Mouse (Mus musculus) ES-CJ7 (cell line): Measurements from ENCODE around the gene Arhgap33.

Experiments used
- DNase-seq: peaks from one replicate; pipeline ENCODE4 v3.0.0; 2011; ENCODE audit warnings: low read depth, low spot score

Arhgap33 gene

GRCm38 (mm10) chr7:30534633-30535577 is at the start of gene Arhgap33:
TSS of gene Arhgap33 (minus strand) at chr7:30535060.
- DNase-seq, result peak; percentile 95

- DNase-seq, result no peak
Measured at GRCm38 (mm10) chr7:30584339-30584738, 49.5 kb upstream of the Arhgap33 start.

GRCm38 (mm10) chr7:30581547-30581946 is 46.7 kb upstream of the Arhgap33 start:
- DNase-seq, result no peak

- no peak for DNase-seq
Measured at GRCm38 (mm10) chr7:30579950-30580349, 45.1 kb upstream of the Arhgap33 start.

- DNase-seq, result no peak
Measured at GRCm38 (mm10) chr7:30572969-30573368, 38.1 kb upstream of the Arhgap33 start.

DNA sequence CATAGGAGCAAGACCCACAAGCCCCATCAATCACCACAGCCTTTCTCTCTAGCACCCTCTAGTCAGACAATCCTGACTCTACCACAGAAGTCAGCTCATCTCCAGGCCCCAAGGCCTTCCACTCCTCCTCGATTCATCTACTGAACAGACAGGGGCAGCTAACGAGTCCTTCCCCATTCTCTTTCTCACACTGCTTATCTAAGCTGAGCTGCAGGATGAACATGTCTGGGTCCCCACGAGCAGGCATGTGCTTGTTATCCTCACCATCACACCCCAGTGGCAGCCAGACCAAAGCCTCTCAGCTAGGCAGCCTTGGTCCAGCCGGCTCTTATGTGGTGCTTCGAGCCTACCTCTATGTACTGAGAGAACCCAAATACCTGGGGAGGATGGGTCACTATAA is 37.5 kb upstream of the Arhgap33 start:
- no peak for DNase-seq

DNA sequence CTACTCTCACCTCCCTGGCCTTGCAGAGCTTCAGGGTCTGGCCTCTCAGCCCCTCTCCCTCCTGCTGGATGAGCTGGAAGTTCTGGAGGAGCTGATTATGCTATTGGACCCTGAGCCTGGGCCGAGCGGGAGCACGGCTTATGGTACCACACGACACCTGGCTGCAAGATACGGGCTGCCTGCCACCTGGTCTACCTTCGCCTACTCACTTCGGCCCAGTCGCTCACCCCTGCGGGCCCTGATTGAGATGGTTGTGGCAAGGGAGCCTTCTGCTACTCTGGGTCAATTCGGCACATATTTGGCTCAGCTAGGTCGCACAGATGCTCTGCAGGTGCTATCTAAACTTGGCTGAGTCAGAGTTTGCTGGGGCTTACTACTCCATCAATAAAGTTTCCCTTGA is 32.7 kb upstream of the Arhgap33 start:
- no peak for DNase-seq

DNA sequence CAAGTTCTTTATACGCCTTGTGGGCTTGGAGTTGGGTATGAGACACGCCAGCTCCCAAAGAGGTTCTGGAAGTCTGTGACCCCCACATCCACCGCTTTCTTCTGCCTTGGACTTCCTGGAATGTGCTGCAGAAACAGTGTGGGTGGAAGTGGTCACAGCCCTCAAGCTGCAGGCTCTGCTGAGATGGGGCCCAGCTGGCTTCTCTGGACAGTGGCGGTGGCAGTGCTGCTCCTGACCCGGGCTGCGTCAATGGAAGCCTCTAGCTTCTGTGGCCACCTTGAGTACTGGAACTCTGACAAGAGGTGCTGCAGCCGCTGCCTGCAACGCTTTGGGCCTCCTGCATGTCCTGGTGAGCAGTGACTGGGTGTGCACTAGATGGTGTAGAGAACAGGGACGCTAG is 31.2 kb upstream of the Arhgap33 start:
- DNase-seq, result no peak

DNA sequence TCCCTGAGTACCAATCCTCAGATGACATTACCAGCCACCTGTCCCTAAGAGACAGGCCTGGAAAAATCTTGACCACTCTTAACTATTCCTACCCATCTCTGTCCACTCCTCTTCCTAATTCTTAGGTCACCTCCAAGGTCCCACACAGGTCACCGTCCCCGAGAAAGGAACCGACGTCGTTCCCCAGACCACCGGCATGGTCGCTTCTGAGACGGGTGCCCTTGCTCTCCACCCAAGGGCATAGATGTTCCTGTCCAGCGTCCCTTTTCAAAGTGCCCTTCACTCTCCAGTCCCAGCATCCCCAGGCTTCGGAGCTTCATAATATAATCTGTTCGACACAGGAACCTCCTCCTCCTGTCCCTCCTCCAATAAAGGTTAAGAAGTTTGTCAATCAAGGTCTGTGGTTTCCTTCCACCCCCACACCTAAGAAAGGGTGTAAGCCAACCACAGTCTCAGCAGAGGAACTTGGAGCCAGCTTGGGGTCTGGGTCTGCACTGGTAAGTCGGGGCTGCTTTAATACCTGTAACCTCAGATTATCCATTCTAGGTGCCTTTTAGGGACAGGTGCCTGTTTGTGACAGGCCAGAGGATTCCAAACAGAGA is 30.2 kb upstream of the Arhgap33 start, which contains the start of gene Igflr1:
Igflr1 (plus strand) TSS at position 458 of the 602 bp plus-strand sequence.
- no peak for DNase-seq

- DNase-seq, result no peak
Measured at GRCm38 (mm10) chr7:30563906-30564280, 29.0 kb upstream of the Arhgap33 start.

GRCm38 (mm10) chr7:30563117-30563905 is 28.5 kb upstream of the Arhgap33 start, which contains the start of the genes U2af1l4, Gm49396 and Psenen:
TSS of gene U2af1l4 (plus strand) at chr7:30563301.
TSS of gene Gm49396 (plus strand) at chr7:30563344.
TSS of gene Psenen (minus strand) at chr7:30563627.
- peak; percentile 99 for DNase-seq

DNA sequence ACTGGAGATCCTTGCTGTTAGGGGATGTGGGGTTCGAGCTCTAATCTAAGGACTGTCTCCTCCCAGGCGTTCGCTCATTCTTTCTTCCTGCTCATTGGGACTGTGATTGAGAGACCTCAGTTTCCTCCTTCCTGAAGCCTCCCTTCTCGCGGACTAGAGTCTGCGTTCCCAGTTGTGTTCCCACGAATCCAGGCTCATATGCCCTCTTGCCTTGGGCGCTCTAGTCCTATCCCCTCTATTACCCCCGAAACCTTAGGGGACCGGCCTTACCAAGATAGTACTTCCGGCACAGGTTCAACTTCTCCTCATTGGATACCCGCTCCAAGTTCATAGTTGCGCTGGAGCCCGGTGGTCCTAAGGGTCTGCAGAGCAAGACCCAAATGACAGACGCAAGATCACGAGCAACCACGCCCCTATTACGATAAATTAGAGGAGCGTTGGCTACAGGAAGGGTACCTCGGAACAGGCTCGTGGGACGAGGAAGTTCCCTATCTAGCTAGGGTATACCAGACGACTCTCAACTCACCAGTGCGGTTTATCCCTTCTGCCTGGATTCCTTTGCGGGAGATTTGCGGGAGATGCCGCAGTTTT is 27.8 kb upstream of the Arhgap33 start:
- DNase-seq, result no peak

DNA sequence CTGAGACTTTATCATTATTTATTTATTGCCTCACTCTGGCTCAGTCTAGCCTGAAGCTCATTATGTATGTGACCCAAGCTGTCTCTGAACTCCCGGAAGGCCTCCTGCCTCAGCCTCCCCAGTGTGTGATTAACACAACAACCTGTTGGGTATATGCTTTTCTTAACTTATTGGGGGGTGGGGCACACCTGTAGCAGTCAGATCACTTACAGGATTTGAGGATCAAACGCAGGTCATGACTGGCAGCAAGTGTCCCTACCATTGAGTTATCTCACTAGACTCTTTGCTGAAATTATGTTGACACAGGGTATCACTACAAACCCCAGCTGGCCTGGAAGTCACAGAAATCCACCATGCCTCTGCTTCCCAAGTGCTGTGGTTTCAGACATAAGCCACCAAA is 25.4 kb upstream of the Arhgap33 start:
- DNase-seq, result no peak

- peak; percentile 98 for DNase-seq
Measured at GRCm38 (mm10) chr7:30559443-30559954, 24.6 kb upstream of the Arhgap33 start, which contains the start of gene Lin37. TSS of gene Lin37 (minus strand) at chr7:30559838.

DNA sequence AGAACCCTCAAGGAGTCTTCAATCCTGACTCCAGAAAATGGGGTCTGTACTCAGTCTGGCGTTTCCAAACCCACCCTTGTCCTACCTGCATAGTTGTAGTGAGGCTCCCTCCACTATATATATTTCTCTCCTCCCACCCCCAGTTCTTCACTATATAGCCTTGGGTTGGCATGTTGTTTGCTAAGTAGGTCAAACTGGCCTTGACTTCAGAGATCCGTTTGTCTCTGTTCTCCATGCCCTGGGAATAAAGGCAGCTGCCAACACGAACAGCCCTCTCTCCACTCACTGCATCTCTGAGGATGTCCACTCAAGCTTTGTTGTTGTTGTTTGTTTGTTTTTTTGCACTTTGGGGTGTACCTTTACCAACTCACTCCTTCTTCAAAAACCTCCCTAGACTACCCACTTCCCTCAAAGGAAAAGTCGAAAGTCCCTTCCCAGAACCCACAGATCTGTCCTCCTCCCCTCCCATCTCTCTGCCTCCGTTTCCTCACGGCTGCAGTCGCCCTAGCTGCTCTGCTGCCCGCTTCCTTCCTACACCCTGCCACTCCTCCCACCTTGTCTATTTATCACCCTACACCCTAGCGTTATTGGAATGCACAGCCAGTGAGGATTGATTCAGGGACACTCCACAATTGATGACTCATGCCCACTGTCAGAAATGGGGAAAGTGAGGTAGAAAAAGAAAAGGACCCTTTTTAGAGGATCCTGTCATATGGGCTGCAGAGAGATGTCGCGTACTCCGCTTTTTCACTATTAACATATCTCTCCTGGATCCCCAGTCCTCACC is 24.0 kb upstream of the Arhgap33 start:
- DNase-seq, result no peak

- peak; percentile 42 for DNase-seq
Measured at GRCm38 (mm10) chr7:30557901-30558514, 23.1 kb upstream of the Arhgap33 start.

DNA sequence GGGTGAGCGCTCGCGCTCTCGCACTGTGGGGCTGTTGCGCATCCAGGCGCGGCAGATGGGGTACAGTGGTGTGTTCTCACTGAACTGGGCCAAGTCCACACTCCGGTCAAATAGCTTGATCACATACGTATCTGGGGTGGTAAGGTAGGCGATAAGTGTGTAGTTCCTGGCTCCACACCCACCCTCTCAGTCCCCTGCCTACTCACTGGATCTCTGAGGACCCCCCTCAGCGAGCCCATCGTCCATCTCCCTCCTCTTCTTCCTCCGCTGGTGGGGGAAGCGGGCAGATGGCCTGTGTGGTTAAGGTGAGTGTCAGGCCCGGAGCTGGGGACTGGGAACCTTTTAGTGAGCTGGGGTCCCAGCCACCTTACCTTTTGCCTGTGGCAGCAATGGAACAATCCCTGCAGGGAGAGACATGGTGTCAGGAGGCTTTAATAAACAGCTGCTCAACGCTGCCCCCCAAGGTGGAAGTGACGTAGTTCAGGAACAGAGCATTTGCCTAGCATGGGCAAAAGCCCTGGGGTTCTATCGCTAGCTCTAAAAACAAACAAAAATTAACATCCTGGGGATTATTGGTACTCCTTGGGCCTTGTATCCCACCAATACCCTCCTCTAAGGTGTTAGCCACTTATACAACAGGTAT is 22.2 kb upstream of the Arhgap33 start:
- peak; percentile 48 for DNase-seq

DNA sequence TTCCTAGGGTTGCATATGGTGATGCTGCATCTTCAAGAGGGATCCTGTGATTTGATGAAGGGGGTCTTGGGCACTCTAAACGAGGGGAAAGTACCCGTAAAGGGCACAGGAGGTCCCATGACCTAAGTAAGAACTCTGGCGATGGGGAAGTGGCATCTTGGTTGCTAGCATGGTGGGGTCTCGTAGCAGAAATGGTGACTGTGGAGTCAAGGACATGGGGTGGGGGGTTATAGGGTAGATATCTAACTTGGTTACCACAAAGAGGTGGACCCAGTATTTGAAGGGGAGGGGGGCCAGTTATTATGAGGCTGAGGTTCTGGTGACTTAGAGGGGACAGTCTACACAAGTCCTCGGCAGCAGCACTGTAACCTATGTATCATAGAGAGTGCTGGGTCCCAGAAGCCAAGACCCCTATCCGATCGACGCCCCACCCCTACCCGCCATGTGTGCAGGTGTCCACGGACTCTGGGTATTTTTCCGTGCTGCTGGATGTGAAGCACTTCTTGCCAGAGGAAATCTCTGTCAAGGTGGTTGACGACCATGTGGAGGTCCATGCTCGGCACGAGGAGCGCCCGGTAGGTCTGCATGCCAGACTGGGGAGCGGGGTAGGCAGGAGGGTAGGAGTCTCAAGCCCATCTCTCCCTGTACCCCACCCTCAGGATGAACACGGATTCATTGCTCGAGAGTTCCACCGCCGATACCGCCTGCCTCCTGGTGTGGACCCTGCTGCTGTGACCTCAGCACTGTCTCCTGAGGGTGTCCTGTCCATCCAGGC is 19.1 kb upstream of the Arhgap33 start:
- DNase-seq, result no peak
